Mouse (Mus musculus) layer of hippocampus, postnatal 14 days (tissue): Measurements from ENCODE around the gene Rnf114. TPM values are rescaled to one million over a fixed set of nuclear protein-coding genes. Genes with fewer than 3 reads are reported as not detected.

ENCODE experiments used
- DNase-seq, 2 experiments: peaks; one replicate each; pipeline ENCODE4 v3.0.0; 2021 to 2022; ENCODE audit warnings: low spot score in 2 of 2, mixed read lengths in 1 of 2
- total RNA-seq, 2 experiments: library from RNA; stranded (reverse); gene quantifications; 2 replicates each; pipeline ENCODE4 v1.2.3; 2021

The Rnf114 gene
- total RNA-seq, 2 experiments from 2014 or later = 39.1 to 40.5 TPM

DNA sequence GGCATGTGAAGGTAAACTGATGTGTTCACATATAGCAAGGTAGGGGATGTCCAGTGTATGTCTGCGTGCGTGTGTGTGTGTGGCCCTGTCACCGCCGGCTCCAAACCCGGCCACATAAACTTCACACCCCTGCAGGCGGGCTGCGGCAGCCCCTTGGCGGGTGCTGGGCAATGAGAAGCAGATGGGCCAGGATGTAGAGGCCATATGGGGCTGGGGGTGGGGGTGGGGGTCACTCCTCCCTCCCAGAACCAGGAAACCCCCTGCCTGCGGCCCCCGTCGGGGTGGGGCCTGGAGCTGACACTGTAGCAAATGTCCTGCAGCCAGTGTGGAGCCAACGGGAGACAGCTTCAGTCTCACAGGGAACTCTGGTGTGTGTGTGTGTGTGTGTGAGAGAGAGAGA lies 71.3 kb downstream of the Rnf114 start:
- DNase-seq = no peak

DNA sequence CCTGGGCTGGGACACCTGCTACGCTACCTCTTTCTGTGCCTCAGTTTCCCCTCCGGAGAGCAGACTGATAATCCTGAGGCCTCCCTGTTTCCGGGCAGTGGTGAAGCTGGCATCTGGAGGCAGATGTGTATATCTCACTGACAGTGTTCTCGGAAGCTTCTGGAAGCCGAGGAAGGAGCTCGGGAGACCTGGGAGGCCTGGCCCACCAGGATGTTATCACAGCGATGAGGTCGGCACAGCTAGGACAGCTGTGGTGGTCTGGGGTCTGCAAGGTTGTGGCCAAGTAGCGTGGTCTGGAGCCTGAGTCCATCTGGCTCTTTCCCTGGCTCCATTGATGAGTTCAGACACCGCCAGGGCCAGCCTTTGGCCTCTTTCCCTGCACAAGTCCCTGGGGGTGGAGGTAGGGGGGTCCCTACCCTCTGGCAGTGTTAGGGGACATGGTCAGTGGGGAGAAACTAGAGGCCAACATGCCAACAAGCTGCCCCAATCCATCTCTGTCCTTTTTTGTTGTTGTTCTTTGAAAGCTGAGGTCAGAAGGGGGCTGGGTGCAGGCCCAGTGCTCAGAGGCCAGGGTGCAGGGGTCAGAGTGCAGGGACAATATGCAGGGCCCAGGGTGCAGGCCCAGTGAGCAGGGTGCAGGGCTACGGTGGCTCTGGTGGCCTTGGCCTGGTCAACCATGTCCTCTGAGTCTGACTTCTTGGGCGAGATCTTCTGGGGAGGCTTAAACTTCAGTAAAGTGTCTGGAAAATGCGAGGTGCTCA lies 72.3 kb downstream of the Rnf114 start:
- no peak for DNase-seq

DNA sequence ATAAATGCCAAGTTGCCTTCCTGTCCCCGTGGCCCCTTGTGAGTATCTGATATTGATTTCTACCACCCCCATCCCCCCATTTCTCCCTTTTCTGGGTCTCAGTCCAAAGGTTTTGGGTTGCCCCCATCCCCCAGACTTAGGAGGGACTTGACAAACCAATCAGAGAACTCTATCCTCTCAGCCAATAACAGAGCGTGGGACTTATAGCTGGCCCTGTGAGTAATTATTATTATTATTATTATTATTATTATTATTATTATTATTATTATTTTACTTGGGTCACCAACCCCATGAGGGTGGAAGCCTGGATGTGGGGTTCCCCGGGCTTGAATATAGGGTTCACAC lies 72.8 kb downstream of the Rnf114 start:
- no peak for DNase-seq

DNA sequence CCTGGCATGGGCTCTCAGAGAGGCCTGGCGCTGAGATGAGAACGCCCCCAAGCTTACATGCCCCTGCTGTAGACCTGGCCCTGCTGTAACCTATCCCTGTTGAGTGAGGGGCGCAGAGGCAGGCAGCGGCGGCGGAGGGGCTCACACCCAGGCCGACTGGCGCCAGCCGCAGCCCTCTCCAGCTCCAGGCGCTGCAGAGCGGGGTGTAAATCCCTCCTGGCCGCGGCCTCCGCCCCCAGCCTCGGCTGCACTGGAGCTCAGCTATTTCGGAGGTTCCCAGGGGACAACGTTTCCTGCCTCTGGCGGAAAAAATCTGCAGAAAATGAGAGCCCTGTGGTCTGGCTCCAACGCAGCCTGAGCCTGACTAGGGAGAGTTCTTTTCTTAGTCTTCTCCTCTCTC lies 73.2 kb downstream of the Rnf114 start:
- DNase-seq = no peak

Other genes with a start within 250 kb of the Rnf114 start
- gene B4galt5, start 143.5 kb upstream of the Rnf114 start, total RNA-seq = 10 to 100 TPM; 58.8 to 60.5 TPM
- gene Slc9a8, start 70.9 kb upstream of the Rnf114 start, total RNA-seq = 10 to 100 TPM; 29.9 to 33.3 TPM
- 10 to 100 TPM; 65.3 to 67.2 TPM for gene Spata2, start 242 bp downstream of the Rnf114 start, total RNA-seq
- under 1 TPM; 0.53 to 0.79 TPM for gene Snai1, start 45.5 kb downstream of the Rnf114 start, total RNA-seq
- gene Ube2v1, start 139.4 kb downstream of the Rnf114 start, total RNA-seq = 100 to 1,000 TPM; 242 to 247 TPM
- gene Gm20431, start 168.9 kb downstream of the Rnf114 start, total RNA-seq = 10 to 100 TPM; 38.9 to 50.9 TPM
- gene Cebpb, start 196.3 kb downstream of the Rnf114 start, total RNA-seq = 10 to 100 TPM; 18.6 to 21.7 TPM
- gene Tmem189, start 197.2 kb downstream of the Rnf114 start, total RNA-seq = 10 to 100 TPM; 69.5 to 71.9 TPM